Mouse (Mus musculus) neural tube, embryonic 12.5 days (tissue): ENCODE data around the gene Zwilch. TPM values are rescaled to one million over a fixed set of nuclear protein-coding genes. Genes with fewer than 3 reads are reported as not detected.
"Not testable (repeated sequence)": the region's sequence is repeated elsewhere in the genome, so short reads cannot be mapped to it uniquely, and the experiment has no call there.

Source experiments
- ATAC-seq: fragments of 200-750 bp; cut with Nextera tagmentation; 2 replicates; pipeline ENCODE4 v1.8.0; 2017; ENCODE audit warnings: low read depth, mild to moderate bottlenecking, moderate TSS enrichment, moderate library complexity; ENCODE audit not compliant: low FRiP score
- H3K27ac ChIP-seq: fragments of 300-500 bp; sonication (generic); 2 replicates; pipeline ENCODE4 v1.5.1; 2016
- H3K27me3 ChIP-seq: fragments of 300-500 bp; sonication (generic); replicated peaks from 2 replicates; pipeline ENCODE4 v1.6.1; 2016; ENCODE audit warnings: mild to moderate bottlenecking
- H3K36me3 ChIP-seq: fragments of 300-500 bp; sonication (generic); 2 replicates; pipeline ENCODE4 v1.6.1; 2016; ENCODE audit warnings: mild to moderate bottlenecking
- H3K4me1 ChIP-seq: fragments of 300-500 bp; sonication (generic); 2 replicates; pipeline ENCODE4 v1.6.1; 2016
- H3K4me2 ChIP-seq: fragments of 300-500 bp; sonication (generic); replicated peaks from 2 replicates; pipeline ENCODE4 v1.6.1; 2016; ENCODE audit warnings: mild to moderate bottlenecking
- H3K4me3 ChIP-seq: fragments of 300-500 bp; sonication (generic); 2 replicates; pipeline ENCODE4 v1.5.1; 2016
- H3K9ac ChIP-seq: fragments of 300-500 bp; sonication (generic); 2 replicates; pipeline ENCODE4 v1.6.1; 2016; ENCODE audit warnings: mild to moderate bottlenecking
- H3K9me3 ChIP-seq: fragments of 300-500 bp; sonication (generic); 2 replicates; pipeline ENCODE4 v1.6.1; 2016; ENCODE audit warnings: mild to moderate bottlenecking
- WGBS: fragments of 180-500 bp; shearing (Covaris S2); methylation state at CpG from one replicate; pipeline ENCODE4 v1.1.7; 2016; 5-methylcytosine and 5-hydroxymethylcytosine counted together
- polyA plus RNA-seq: library from polyadenylated mRNA; unstranded; fragments of >200 nt; fragmentation: Nextera tagmentation; extraction: Ambion mirVana; gene quantifications from 2 replicates; pipeline ENCODE4 v1.2.1, GENCODE M21; 2016

The Zwilch gene
- polyA plus RNA-seq, 1 experiment from 2014 or later: 18.9 TPM

- no peak overlapping the region for H3K27ac ChIP-seq
- H3K9me3 ChIP-seq: no peaks in the 10 kb centered on the region
- no peaks in the 10 kb centered on the region for H3K27me3 ChIP-seq
- no peak overlapping the region for H3K4me3 ChIP-seq
- H3K36me3 ChIP-seq: peaks cover 27% of the 10 kb centered on the region
- H3K4me2 ChIP-seq: no peak overlapping the region
- H3K4me1 ChIP-seq: no peaks in the 10 kb centered on the region
- ATAC-seq: no peak
- no peak overlapping the region for H3K9ac ChIP-seq
Measured at GRCm38 (mm10) chr9:64202331-64202730, 29.4 kb upstream of the Zwilch start.

DNA sequence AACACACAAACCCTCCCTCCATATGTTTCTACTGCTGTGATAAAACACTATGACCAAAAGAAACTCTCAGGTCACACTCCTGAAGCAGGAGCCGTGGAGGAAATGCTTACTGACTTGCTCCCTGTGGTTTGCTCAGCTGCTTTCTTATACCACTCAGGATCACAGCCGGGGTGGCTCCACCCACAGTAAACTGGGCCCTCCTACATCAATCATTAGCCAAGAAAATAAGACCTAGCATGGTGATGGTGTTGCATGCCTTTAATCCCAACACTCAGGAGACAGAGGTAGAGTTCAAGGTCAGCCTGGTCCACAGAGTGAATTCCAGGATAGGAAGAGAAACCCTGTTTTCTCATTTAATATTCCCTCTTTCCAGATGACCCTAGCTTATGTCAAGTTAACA is 27.0 kb upstream of the Zwilch start:
- Histone ChIP-seq H3K4me2 (no peak overlapping the region), H3K4me1 (no peaks in the 10 kb centered on the region), H3K27me3 (no peaks in the 10 kb centered on the region), H3K9ac (no peak overlapping the region), H3K9me3 (no peaks in the 10 kb centered on the region), H3K27ac (no peak overlapping the region), H3K4me3 (no peak overlapping the region), H3K36me3 (peaks cover 27% of the 10 kb centered on the region)
- WGBS: 73% methylated on average over 2 of the region's 2 CpGs
- no peak for ATAC-seq

GRCm38 (mm10) chr9:64198763-64199418 is 26.0 kb upstream of the Zwilch start:
- 94% methylated on average over 7 of the region's 7 CpGs for WGBS
- H3K36me3 ChIP-seq: peaks cover 20% of the 10 kb centered on the region
- H3K9me3 ChIP-seq, H3K9ac ChIP-seq, H3K4me2 ChIP-seq, H3K27ac ChIP-seq, H3K27me3 ChIP-seq, H3K4me1 ChIP-seq, ATAC-seq, H3K4me3 ChIP-seq: not testable (repeated sequence)

GRCm38 (mm10) chr9:64198068-64198762 is 25.3 kb upstream of the Zwilch start:
- Histone ChIP-seq H3K36me3 (peaks cover 15% of the 10 kb centered on the region), H3K4me3 (no peak overlapping the region), H3K27ac (no peak overlapping the region)

GRCm38 (mm10) chr9:64197524-64197923 is 24.6 kb upstream of the Zwilch start:
- no peak for ATAC-seq
- Histone ChIP-seq H3K9me3 (no peaks in the 10 kb centered on the region), H3K4me3 (no peak overlapping the region), H3K9ac (no peak overlapping the region), H3K36me3 (peaks cover 8% of the 10 kb centered on the region), H3K27me3 (no peaks in the 10 kb centered on the region), H3K4me1 (no peaks in the 10 kb centered on the region), H3K27ac (no peak overlapping the region), H3K4me2 (no peak overlapping the region)
- WGBS: 83% methylated on average over 8 of the region's 8 CpGs

More at GRCm38 (mm10) chr9:64198068-64198762, 25.3 kb upstream of the Zwilch start:
- H3K4me1 ChIP-seq: no peaks in the 10 kb centered on the region
- no peak overlapping the region for H3K9ac ChIP-seq
- WGBS: 89% methylated on average over 5 of the region's 5 CpGs
- no peaks in the 10 kb centered on the region for H3K27me3 ChIP-seq
- no peaks in the 10 kb centered on the region for H3K9me3 ChIP-seq
- ATAC-seq: no peak
- H3K4me2 ChIP-seq: no peak overlapping the region

GRCm38 (mm10) chr9:64195554-64195953 is 22.6 kb upstream of the Zwilch start:
- no peak for ATAC-seq
- H3K27me3 ChIP-seq: no peaks in the 10 kb centered on the region
- H3K27ac ChIP-seq: no peak overlapping the region
- no peak overlapping the region for H3K4me2 ChIP-seq
- H3K36me3 ChIP-seq: peaks cover 18% of the 10 kb centered on the region
- H3K9me3 ChIP-seq: no peaks in the 10 kb centered on the region
- no peak overlapping the region for H3K9ac ChIP-seq
- H3K4me3 ChIP-seq: no peak overlapping the region
- 83% methylated on average over 4 of the region's 4 CpGs for WGBS
- no peaks in the 10 kb centered on the region for H3K4me1 ChIP-seq

- no peak for ATAC-seq
- Histone ChIP-seq H3K9ac (no peak overlapping the region), H3K4me1 (no peaks in the 10 kb centered on the region), H3K27me3 (no peaks in the 10 kb centered on the region), H3K27ac (no peak overlapping the region), H3K4me3 (no peak overlapping the region), H3K4me2 (no peak overlapping the region), H3K9me3 (no peaks in the 10 kb centered on the region), H3K36me3 (peaks cover 31% of the 10 kb centered on the region)
- 100% methylated on average over 1 of the region's 1 CpGs for WGBS
Measured at GRCm38 (mm10) chr9:64193879-64194278, 21.0 kb upstream of the Zwilch start.

GRCm38 (mm10) chr9:64184166-64184840 is 11.4 kb upstream of the Zwilch start:
- H3K27me3 ChIP-seq: no peaks in the 10 kb centered on the region
- no peaks in the 10 kb centered on the region for H3K9me3 ChIP-seq
- H3K4me3 ChIP-seq: no peak overlapping the region
- no peak for ATAC-seq
- peaks cover 46% of the 10 kb centered on the region for H3K36me3 ChIP-seq
- no peak overlapping the region for H3K27ac ChIP-seq
- WGBS: 93% methylated on average over 5 of the region's 5 CpGs
- no peak overlapping the region for H3K4me2 ChIP-seq
- no peak overlapping the region for H3K9ac ChIP-seq
- peaks cover 7% of the 10 kb centered on the region for H3K4me1 ChIP-seq

DNA sequence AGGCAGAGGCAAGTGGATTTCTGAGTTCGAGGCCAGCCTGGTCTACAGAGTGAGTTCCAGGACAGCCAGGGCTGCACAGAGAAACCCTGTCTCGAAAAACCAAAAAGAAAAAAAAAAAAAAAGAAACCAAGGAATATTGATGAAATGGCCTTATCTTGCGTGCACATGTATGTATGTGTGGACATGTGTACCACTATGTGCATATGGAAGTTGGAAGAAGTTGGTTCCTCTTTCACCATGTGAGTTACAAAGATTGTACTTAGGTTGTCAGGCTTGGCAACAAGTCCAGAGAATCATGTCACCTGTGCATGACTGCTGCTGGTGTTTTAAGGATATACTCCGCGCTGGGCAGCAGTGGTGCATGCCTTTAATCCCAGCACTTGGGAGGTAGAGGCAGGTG is 10.4 kb upstream of the Zwilch start:
- not testable (repeated sequence) for H3K9ac ChIP-seq, ATAC-seq, H3K9me3 ChIP-seq, H3K27ac ChIP-seq, H3K4me1 ChIP-seq, H3K27me3 ChIP-seq, H3K4me2 ChIP-seq, H3K4me3 ChIP-seq
- 92% methylated on average over 5 of the region's 5 CpGs for whole genome bisulfite sequencing
- H3K36me3 ChIP-seq: peaks cover 42% of the 10 kb centered on the region

DNA sequence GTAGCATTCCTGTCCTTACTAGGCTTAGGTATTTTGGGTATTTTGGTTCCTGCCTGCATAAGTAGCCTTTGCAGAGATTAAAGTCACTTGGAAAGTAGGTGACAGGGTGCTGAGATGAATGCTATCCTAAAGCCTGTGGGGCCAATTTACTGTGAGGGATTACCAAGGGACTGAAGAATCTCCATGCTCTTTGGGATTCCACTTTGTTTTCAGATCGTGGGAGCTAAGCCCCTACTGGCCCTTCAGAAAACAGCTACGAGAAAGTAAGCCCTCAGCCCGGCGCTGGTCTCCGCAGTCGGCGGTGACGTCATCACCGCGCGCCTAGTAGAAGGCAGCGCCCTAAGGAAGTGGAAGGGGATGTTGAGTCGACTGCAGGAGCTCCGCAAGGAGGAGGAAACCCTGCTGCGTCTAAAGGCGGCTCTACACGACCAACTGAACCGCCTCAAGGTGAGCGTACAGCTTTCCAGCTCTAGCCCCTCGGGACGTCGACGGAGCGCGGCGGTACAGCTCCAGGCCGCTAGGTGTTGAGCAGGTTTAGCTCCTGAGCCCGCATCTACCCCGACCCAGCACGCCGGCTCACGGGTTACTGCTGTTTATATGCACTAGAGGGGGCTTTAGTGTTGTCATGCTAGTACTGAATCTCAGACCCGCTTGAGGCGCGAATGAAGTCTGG is 6.2 kb upstream of the Zwilch start, which contains the start of gene Snapc5:
Gene Snapc5 (plus strand): TSS at position 301 of the 673 bp plus-strand sequence.
- peak; percentile 94 for ATAC-seq

GRCm38 (mm10) chr9:64178610-64178973 is 5.7 kb upstream of the Zwilch start:
- Histone ChIP-seq H3K4me3 (peak overlapping the region; percentile 68; the same call in 1 of the 2 replicates), H3K4me2 (peak overlapping the region; percentile 65), H3K27ac (peak overlapping the region; percentile 15; the same call in 1 of the 2 replicates), H3K4me1 (peaks cover 21% of the 10 kb centered on the region), H3K9me3 (no peaks in the 10 kb centered on the region), H3K36me3 (peaks cover 52% of the 10 kb centered on the region), H3K9ac (0 out of 2 replicates have a peak overlapping the region, but pooled peaks have one; percentile 69), H3K27me3 (no peaks in the 10 kb centered on the region)
- 42% methylated on average over 3 of the region's 3 CpGs for WGBS
- ATAC-seq: peak; percentile 70

More for the DNA sequence above, 6.2 kb upstream of the Zwilch start, which contains the start of gene Snapc5:
- peak within 1 kb of the TSS; percentile 69 for H3K9ac ChIP-seq
- under 1% methylated on average over 35 of the region's 35 CpGs for WGBS
- H3K4me2 ChIP-seq: peak within 1 kb of the TSS; percentile 65
- peak within 1 kb of the TSS; percentile 26; the same call in 1 of the 2 replicates for H3K27ac ChIP-seq
- H3K4me1 ChIP-seq: peaks cover 18% of the 10 kb centered on the region
- peak within 1 kb of the TSS; percentile 68 for H3K4me3 ChIP-seq
- peaks cover 54% of the 10 kb centered on the region for H3K36me3 ChIP-seq
- H3K9me3 ChIP-seq: no peaks in the 10 kb centered on the region
- no peaks in the 10 kb centered on the region for H3K27me3 ChIP-seq

GRCm38 (mm10) chr9:64175378-64175777 is 2.5 kb upstream of the Zwilch start:
- 90% methylated on average over 11 of the region's 11 CpGs for WGBS
- ATAC-seq: no peak
- Histone ChIP-seq H3K4me1 (peaks cover 24% of the 10 kb centered on the region), H3K27ac (no peak overlapping the region), H3K27me3 (no peaks in the 10 kb centered on the region), H3K4me2 (no peak overlapping the region), H3K9ac (no peak overlapping the region), H3K36me3 (peaks cover 38% of the 10 kb centered on the region), H3K9me3 (no peaks in the 10 kb centered on the region), H3K4me3 (no peak overlapping the region)
